Mouse (Mus musculus) forebrain, postnatal 0 days (tissue): ENCODE results near the gene Fam199x. TPM values are rescaled to one million over a fixed set of nuclear protein-coding genes. Genes with fewer than 3 reads are reported as not detected.

ENCODE experiments used
- ATAC-seq: fragments of 200-750 bp; cut with Nextera tagmentation; 2 replicates; pipeline ENCODE4 v1.8.0; 2017; ENCODE audit warnings: mild to moderate bottlenecking, moderate library complexity
- DNase-seq: peaks from one replicate; pipeline ENCODE4 v3.0.0-alpha.2; 2015
- H3K27ac ChIP-seq: fragments of 300-500 bp; sonication (generic); 2 replicates; pipeline ENCODE4 v1.5.1; 2014; ENCODE audit warnings: low read depth, mild to moderate bottlenecking, antibody characterized with exemption, low read length, moderate library complexity, mixed read lengths
- H3K27me3 ChIP-seq: fragments of 300-500 bp; sonication (generic); 2 replicates; pipeline ENCODE4 v1.6.1; 2014; ENCODE audit warnings: mild to moderate bottlenecking, low read length, mixed read lengths; ENCODE audit not compliant: insufficient read depth
- H3K36me3 ChIP-seq: fragments of 300-500 bp; sonication (generic); 2 replicates; pipeline ENCODE4 v1.6.1; 2014; ENCODE audit warnings: mild to moderate bottlenecking, moderate library complexity; ENCODE audit not compliant: insufficient read depth
- H3K4me1 ChIP-seq: fragments of 300-500 bp; sonication (generic); 2 replicates; pipeline ENCODE4 v1.6.1; 2014; ENCODE audit warnings: antibody characterized with exemption; ENCODE audit not compliant: insufficient read depth
- H3K4me2 ChIP-seq: fragments of 300-500 bp; sonication (generic); 2 replicates; pipeline ENCODE4 v1.6.1; 2014; ENCODE audit warnings: low read depth, mild to moderate bottlenecking, moderate library complexity
- H3K4me3 ChIP-seq: fragments of 300-500 bp; sonication (generic); 2 replicates; pipeline ENCODE4 v1.5.1; 2014; ENCODE audit warnings: low read depth, low read length, mixed read lengths
- H3K9ac ChIP-seq: fragments of 300-500 bp; sonication (generic); 2 replicates; pipeline ENCODE4 v1.6.1; 2014; ENCODE audit warnings: mild to moderate bottlenecking
- H3K9me3 ChIP-seq: fragments of 300-500 bp; sonication (generic); 2 replicates; pipeline ENCODE4 v1.6.1; 2016; ENCODE audit warnings: low read length
- CTCF ChIP-seq: sonication (generic); IDR thresholded peaks from 2 replicates; pipeline ENCODE4 v1.5.1; 2016; ENCODE audit warnings: antibody characterized with exemption, control low read depth, low read depth
- WGBS: fragments of 180-500 bp; shearing (Covaris S2); extraction: QIAGEN DNeasy Blood & Tissue Kit; methylation state at CpG from one replicate; pipeline ENCODE4 v1.1.7; 2014; 5-methylcytosine and 5-hydroxymethylcytosine counted together
- polyA plus RNA-seq: library from polyadenylated mRNA; unstranded; fragments of >200 nt; fragmentation: Nextera tagmentation; extraction: Ambion mirVana; gene quantifications from 2 replicates; pipeline ENCODE4 v1.2.1, GENCODE M21; 2015
- total RNA-seq: library from RNA; depleted of rRNA; stranded (reverse); fragments of >200 nt; gene quantifications from 2 replicates; pipeline ENCODE4 v1.2.3, GENCODE M21; 2014

Gene Fam199x
- total and polyA plus RNA-seq, 2 experiments from 2014 or later = 5.3 to 13.7 TPM

GRCm38 (mm10) chrX:137037470-137037999 lies 11.9 kb upstream of the Fam199x start:
- Histone ChIP-seq H3K36me3 (no peaks in the 10 kb centered on the region), H3K9ac (peak overlapping the region; percentile 65), H3K27me3 (no peaks in the 10 kb centered on the region), H3K4me3 (peak overlapping the region; percentile 48), H3K27ac (peak overlapping the region; percentile 94), H3K4me2 (peak overlapping the region; percentile 58), H3K9me3 (no peaks in the 10 kb centered on the region), H3K4me1 (no peaks in the 10 kb centered on the region)
- 25% methylated on average over 12 of the region's 12 CpGs for WGBS
- no peak for TF ChIP-seq CTCF
- DNase-seq = no peak
- peak; percentile 42 for ATAC-seq

GRCm38 (mm10) chrX:137038000-137038483 lies 11.4 kb upstream of the Fam199x start, which contains the start of gene Slc25a53:
TSS of gene Slc25a53 (minus strand) at chrX:137038302.
- Histone ChIP-seq H3K4me3 (peak within 1 kb of the TSS; percentile 48), H3K4me1 (no peaks in the 10 kb centered on the region), H3K4me2 (peak within 1 kb of the TSS; percentile 58), H3K27me3 (no peaks in the 10 kb centered on the region), H3K9me3 (no peaks in the 10 kb centered on the region), H3K27ac (peak within 1 kb of the TSS; percentile 94), H3K36me3 (no peaks in the 10 kb centered on the region), H3K9ac (peak within 1 kb of the TSS; percentile 65)
- 39% methylated on average over 31 of the region's 31 CpGs for WGBS
- TF ChIP-seq CTCF = no peak
- ATAC-seq = peak; percentile 97
- DNase-seq = peak; percentile 91

GRCm38 (mm10) chrX:137038502-137038901 lies 10.9 kb upstream of the Fam199x start:
- H3K27me3 ChIP-seq = no peaks in the 10 kb centered on the region
- no peaks in the 10 kb centered on the region for H3K36me3 ChIP-seq
- no peak for TF ChIP-seq CTCF
- peak overlapping the region; percentile 48 for H3K4me3 ChIP-seq
- WGBS = 45% methylated on average over 7 of the region's 7 CpGs
- peak overlapping the region; percentile 94 for H3K27ac ChIP-seq
- peak overlapping the region; percentile 65 for H3K9ac ChIP-seq
- peak overlapping the region; percentile 49 for H3K4me2 ChIP-seq
- H3K9me3 ChIP-seq = no peaks in the 10 kb centered on the region
- no peaks in the 10 kb centered on the region for H3K4me1 ChIP-seq
- DNase-seq = no peak
- ATAC-seq = peak; percentile 9; the same call in 1 of the 2 replicates

- no peak for TF ChIP-seq CTCF
- ATAC-seq = peak; percentile 61
- Histone ChIP-seq H3K27me3 (no peaks in the 10 kb centered on the region), H3K4me3 (peak overlapping the region; percentile 57), H3K9ac (peak overlapping the region; percentile 72), H3K4me2 (peak overlapping the region; percentile 57), H3K27ac (no peak overlapping the region), H3K9me3 (no peaks in the 10 kb centered on the region), H3K36me3 (no peaks in the 10 kb centered on the region), H3K4me1 (no peaks in the 10 kb centered on the region)
- no peak for DNase-seq
- WGBS = 26% methylated on average over 9 of the region's 11 CpGs
Measured at GRCm38 (mm10) chrX:137049060-137049424, 352 bp upstream of the Fam199x start.

DNA sequence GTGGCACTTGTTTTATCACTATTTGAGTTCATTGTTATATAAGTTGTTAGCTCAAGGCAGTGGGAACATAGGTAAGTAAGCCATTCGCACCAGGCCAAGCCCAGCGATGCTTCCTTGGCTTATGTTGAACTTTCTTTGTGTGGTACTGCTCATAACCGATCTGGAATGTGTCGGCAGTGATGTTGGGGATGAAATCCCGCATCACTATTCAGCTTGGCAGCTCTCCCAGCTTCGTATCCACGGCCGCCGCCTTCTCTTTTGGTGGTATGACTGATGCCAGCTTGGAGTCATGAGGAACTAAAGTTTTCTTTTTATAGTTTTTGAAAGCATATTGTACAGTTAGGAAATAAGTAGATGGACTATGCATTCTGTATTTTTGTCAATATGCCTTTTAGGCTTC lies 13.8 kb downstream of the Fam199x start:
- Histone ChIP-seq H3K4me3 (no peak overlapping the region), H3K27me3 (no peaks in the 10 kb centered on the region), H3K36me3 (no peaks in the 10 kb centered on the region), H3K9ac (no peak overlapping the region), H3K4me1 (no peaks in the 10 kb centered on the region), H3K4me2 (no peak overlapping the region), H3K9me3 (no peaks in the 10 kb centered on the region), H3K27ac (no peak overlapping the region)
- DNase-seq (peak; percentile 9), ATAC-seq (no peak)
- no peak for TF ChIP-seq CTCF
- 46% methylated on average over 9 of the region's 9 CpGs for WGBS

- Histone ChIP-seq H3K27me3 (peaks cover 6% of the 10 kb centered on the region; the same call in 1 of the 2 replicates), H3K4me3 (no peak overlapping the region), H3K4me1 (no peaks in the 10 kb centered on the region), H3K36me3 (no peaks in the 10 kb centered on the region), H3K9ac (no peak overlapping the region), H3K4me2 (no peak overlapping the region), H3K9me3 (no peaks in the 10 kb centered on the region), H3K27ac (no peak overlapping the region)
- TF ChIP-seq CTCF = no peak
- DNase-seq (no peak), ATAC-seq (no peak)
- 22% methylated on average over 25 of the region's 25 CpGs for WGBS
Measured at GRCm38 (mm10) chrX:137104531-137104930, 55.1 kb downstream of the Fam199x start.

GRCm38 (mm10) chrX:137106498-137106897 lies 57.1 kb downstream of the Fam199x start:
- TF ChIP-seq CTCF = no peak
- Histone ChIP-seq H3K4me1 (no peaks in the 10 kb centered on the region), H3K36me3 (no peaks in the 10 kb centered on the region), H3K27me3 (peaks cover 3% of the 10 kb centered on the region; the same call in 1 of the 2 replicates), H3K27ac (no peak overlapping the region), H3K9me3 (no peaks in the 10 kb centered on the region), H3K9ac (no peak overlapping the region), H3K4me3 (no peak overlapping the region), H3K4me2 (no peak overlapping the region)
- no peak for DNase-seq
- 28% methylated on average over 12 of the region's 13 CpGs for WGBS
- no peak for ATAC-seq
